Mouse (Mus musculus) fibroblast of lung, adult 2 months (primary cell): ENCODE measurements around the gene Vsnl1.

Source experiments
- DNase-seq: peaks from one replicate; pipeline ENCODE4 v3.0.0-alpha.2; 2011; ENCODE audit warnings: low read depth

Gene Vsnl1

DNA sequence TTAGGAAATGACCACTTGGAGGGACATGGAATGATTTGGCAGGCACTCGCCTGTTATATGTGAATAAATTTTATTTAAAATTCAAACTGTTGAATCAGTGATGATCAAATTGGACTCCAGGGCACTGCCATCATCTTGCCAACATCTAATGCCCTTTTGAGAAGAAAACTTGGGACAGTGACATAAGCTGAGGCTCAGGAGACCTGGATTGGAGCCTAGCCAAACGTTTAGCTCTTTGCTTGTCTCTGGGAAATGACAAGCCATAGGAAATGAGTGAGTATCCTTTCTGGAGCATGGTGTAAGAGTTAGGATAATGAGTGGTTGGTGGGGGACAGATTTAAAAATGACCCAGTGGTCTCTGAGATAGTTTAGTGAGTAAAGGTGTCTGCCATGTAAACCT, 57.0 kb downstream of the Vsnl1 start:
- DNase-seq: no peak

DNA sequence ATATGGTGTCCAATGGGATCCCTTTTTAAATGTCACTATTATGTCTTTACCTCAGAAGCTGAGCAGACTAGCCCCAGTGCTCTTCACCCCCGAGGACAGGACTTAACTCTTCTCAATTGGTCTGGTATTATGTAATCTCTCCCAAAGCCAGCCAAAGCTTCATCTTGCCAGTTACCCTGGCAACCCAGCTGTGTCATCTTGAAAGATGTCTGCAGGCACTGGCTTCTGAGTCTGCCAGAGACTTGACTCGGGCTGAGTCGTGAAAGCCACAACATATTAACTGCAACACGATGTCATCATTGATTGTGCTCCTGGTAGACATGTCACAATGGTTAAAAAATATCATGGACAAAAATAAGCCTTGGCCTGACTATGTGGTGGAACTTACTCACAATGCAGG, 66.4 kb downstream of the Vsnl1 start:
- no peak for DNase-seq

DNA sequence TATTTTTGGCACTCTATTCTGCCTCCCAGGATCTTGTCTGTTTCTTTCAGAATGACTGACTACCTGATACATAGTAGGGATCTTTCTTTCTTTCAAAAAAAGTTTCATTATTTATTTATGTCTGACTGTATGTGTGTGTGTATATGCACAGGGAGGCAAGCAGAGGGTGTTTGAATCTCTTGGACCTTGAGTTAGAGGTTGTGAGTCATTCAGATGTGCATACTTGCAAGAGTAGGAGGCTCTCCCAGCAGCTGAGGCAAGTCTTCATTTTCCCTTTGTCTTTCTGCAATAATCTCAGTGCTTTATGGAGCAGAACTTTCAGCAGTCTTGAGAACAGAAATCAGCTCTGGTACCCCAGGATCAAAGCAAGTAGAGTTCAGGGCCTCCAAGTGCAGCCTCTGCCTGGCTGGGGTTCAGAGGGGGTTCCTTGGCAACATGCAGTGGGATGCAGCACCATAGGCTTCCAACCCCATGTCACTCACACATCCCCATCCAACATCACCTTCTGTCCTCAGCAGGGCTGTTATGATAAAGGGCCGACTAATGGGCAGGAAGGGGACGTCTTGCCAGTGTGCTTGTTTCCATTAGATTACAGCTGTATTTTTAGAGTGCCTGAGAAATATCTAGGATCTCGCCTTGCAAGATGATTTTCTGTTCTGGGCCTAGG, 69.2 kb downstream of the Vsnl1 start:
- no peak for DNase-seq

- no peak for DNase-seq
These were observed 71.5 kb downstream of the Vsnl1 start for GRCm38 (mm10) chr12:11364870-11365269.

DNA sequence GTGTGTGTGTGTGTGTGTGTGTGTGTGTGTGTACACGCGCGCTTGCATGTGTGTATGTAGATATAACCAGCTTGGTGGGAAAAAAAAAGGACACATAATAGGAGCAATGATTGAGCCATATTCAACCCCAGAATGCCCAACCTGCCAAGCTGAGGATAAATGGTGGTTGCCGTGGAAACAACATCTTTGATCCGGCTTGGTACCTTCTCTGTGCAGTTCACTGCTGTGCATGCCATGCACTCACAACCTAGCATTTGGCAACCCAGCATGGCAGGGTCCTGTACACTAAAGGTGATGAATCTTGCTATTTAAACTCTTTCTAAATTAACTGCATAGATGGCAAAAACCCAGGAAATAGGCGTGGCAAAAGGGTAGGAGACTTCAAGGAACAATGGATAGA, 74.0 kb downstream of the Vsnl1 start:
- DNase-seq: no peak

DNA sequence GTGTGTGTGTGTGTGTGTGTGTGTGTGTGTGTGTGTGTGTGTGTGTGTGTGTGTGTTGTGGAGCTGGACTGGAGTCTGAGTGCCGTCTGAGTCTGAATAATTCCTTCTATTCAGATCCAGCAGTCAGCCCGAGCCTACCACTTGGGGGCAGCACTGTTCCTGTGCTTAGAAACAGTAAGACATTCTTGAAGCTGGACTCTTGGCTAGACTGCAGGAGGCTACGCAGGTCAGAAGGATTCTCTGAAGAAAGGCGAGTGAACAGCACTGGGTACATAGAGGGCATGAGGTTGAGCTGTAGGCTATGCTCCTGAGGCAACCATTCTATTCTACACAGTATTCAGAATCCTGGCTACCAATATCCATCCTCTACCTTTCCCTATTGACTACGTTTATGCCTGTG, 85.5 kb downstream of the Vsnl1 start:
- peak; percentile 35 for DNase-seq

GRCm38 (mm10) chr12:11349870-11350269, 86.5 kb downstream of the Vsnl1 start:
- DNase-seq: no peak

- DNase-seq: no peak
These were observed 88.0 kb downstream of the Vsnl1 start for GRCm38 (mm10) chr12:11348423-11348822.

GRCm38 (mm10) chr12:11345963-11346362, 90.5 kb downstream of the Vsnl1 start:
- DNase-seq: no peak

GRCm38 (mm10) chr12:11342020-11342600, 94.3 kb downstream of the Vsnl1 start:
- no peak for DNase-seq

DNA sequence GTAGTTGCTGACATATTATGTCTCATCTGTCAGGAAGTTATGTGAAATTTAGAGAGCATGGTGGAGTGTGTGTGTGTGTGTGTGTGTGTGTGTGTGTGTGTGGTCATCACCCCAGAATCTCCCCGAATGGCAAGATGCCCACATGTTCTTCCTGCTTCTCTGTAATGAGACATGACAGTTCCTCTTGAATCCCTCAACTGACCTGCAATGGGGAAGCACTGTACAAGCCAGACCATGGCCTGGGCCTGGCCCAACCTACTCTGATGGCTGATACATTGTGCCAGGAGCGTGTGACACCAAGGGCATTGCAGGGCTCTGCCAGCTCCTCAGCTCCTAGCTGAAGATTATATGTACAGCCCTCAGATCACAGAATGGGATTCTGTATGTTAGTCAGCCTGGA, 98.2 kb downstream of the Vsnl1 start:
- DNase-seq: no peak

GRCm38 (mm10) chr12:11336845-11337244, 99.6 kb downstream of the Vsnl1 start:
- no peak for DNase-seq

DNA sequence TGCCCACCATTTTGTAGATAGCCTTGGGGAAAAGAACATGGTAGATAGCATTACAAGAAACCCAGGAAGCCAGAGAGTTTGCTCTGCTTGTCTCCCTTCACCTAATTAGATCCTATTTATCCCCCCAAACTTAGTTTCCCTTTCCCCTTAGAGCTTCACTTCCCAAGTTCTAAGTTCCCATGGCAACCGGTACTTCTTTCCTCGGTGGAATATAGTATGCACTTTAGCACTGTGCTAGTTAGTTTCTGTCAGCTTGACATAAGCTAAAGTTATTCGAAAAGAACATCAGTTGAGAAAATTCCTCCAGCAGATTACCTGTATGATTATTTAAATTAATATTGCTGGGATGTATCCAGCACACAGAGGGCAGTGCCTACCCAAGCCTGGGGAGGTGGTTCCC, 109.9 kb downstream of the Vsnl1 start:
- no peak for DNase-seq

- DNase-seq: no peak
These were observed 111.9 kb downstream of the Vsnl1 start for GRCm38 (mm10) chr12:11324480-11324879.

GRCm38 (mm10) chr12:11317671-11318070, 118.7 kb downstream of the Vsnl1 start:
- no peak for DNase-seq

GRCm38 (mm10) chr12:11313840-11314239, 122.6 kb downstream of the Vsnl1 start:
- no peak for DNase-seq

DNA sequence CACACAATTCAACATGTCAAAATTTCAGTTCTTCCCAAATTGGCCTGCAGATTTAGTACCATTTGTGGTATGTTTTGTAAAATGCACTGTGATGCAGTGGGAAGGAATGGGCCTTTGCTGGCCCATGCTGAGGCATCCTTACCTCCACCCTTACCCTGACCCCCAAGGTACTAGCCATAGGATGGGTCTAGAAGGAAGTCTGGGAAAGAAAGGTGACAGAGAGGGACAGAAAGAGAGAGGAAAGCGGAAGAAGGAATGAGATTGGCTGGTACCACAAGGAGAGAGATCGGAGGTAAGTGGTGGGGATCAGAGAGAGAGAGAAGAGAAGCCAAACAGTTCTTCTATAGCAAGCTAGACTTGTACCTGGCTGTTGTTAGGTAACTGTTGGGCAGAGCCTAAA, 125.3 kb downstream of the Vsnl1 start:
- DNase-seq: no peak

GRCm38 (mm10) chr12:11306753-11307645, 129.4 kb downstream of the Vsnl1 start:
- no peak for DNase-seq

DNA sequence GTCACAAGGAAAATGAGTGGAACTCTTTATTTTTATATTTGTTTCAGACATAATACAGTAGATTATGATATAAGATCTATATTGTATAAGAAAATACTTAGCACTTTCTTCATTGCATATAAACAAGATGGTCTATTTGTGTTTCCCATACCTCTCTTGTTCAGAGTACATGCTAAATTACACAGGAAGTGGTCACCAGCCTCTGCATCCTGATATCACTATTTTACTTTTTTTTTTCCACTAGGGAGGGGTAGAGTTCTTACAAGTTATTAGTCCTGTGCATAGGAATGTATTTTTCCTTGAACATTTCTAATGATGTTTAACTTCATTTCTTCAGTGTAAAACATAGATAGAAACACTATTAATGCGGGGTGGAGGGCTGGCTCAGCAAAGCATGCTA, 135.6 kb downstream of the Vsnl1 start:
- DNase-seq: no peak

DNA sequence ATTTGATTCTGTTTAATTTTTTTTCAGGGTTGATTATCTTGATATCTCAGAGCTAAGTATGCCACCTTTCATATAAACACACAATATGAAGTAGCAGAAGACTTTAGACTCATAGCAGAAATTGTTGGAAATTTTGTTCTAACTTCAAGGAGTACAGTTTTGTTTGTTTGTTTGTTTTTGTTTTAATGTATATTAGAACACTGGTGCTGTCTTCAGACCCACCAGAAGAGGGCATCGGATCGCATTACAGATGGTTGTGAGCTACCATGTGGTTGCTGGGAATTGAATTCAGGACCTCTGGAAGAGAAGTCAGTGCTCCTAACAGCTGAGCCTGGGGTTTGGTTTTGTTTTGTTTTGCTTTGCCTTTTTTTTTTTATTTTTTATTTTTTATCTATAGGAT, 150.0 kb downstream of the Vsnl1 start:
- no peak for DNase-seq

DNA sequence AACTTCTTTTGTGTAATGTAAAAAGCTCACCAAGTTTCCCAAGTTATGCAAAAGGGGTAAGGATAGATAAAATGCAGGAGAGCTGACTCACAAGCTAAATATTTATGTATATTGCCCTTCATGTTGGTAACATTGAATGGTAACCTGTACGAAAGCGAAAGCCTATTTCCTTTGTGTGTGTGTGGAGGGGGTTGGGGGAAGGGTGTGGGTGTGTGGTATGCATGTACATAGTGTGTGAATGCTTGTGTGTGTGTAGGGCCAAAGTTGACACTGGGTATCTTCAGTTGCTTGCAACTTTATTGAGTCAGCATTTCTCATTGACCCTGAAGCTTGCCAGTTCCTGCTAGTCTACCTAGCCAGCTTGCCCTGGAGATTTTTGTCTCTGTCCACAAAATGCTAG, 154.8 kb downstream of the Vsnl1 start:
- no peak for DNase-seq

GRCm38 (mm10) chr12:11279886-11280285, 156.5 kb downstream of the Vsnl1 start:
- DNase-seq: no peak

GRCm38 (mm10) chr12:11277207-11277606, 159.2 kb downstream of the Vsnl1 start:
- no peak for DNase-seq
